Mouse (Mus musculus): ENCODE data around the gene Kif5a.

Gene Kif5a

GRCm38 (mm10) chr10:127266112-127267091 lies 3.3 kb upstream of the Kif5a start, which contains the start of gene Dctn2:
Gene Dctn2, plus strand, starts transcription at chr10:127266368.
- DNase-seq (ENCODE audit: low spot score), result peak; percentile 68

- no peak for DNase-seq (ENCODE audit: low spot score)
Measured at GRCm38 (mm10) chr10:127265727-127266111, 2.6 kb upstream of the Kif5a start.

GRCm38 (mm10) chr10:127264971-127265370 lies 1.8 kb upstream of the Kif5a start:
- DNase-seq (ENCODE audit: low spot score), result no peak

- DNase-seq (ENCODE audit: low spot score), result no peak
Measured at GRCm38 (mm10) chr10:127264336-127264735, 1.2 kb upstream of the Kif5a start.

GRCm38 (mm10) chr10:127263631-127264030 lies 483 bp upstream of the Kif5a start:
- no peak for DNase-seq (ENCODE audit: low spot score)

GRCm38 (mm10) chr10:127261706-127262547 lies 1.2 kb downstream of the Kif5a start:
- DNase-seq (ENCODE audit: low spot score), result no peak

GRCm38 (mm10) chr10:127258489-127258888 lies 4.7 kb downstream of the Kif5a start:
- DNase-seq (ENCODE audit: low spot score), result no peak

- DNase-seq (ENCODE audit: low spot score), result no peak
Measured at GRCm38 (mm10) chr10:127257790-127258189, 5.4 kb downstream of the Kif5a start.

- no peak for DNase-seq (ENCODE audit: low spot score)
Measured at GRCm38 (mm10) chr10:127255625-127256345, 7.4 kb downstream of the Kif5a start.

- DNase-seq (ENCODE audit: low spot score), result no peak
Measured at GRCm38 (mm10) chr10:127250810-127251209, 12.3 kb downstream of the Kif5a start.

GRCm38 (mm10) chr10:127238241-127238824 lies 24.8 kb downstream of the Kif5a start:
- DNase-seq (ENCODE audit: low spot score), result no peak

GRCm38 (mm10) chr10:127236541-127236940 lies 26.6 kb downstream of the Kif5a start:
- DNase-seq (ENCODE audit: low spot score), result no peak

GRCm38 (mm10) chr10:127233141-127233540 lies 30.0 kb downstream of the Kif5a start:
- DNase-seq (ENCODE audit: low spot score), result no peak

GRCm38 (mm10) chr10:127231741-127232140 lies 31.4 kb downstream of the Kif5a start:
- no peak for DNase-seq (ENCODE audit: low spot score)

GRCm38 (mm10) chr10:127230693-127231092 lies 32.5 kb downstream of the Kif5a start:
- no peak for DNase-seq (ENCODE audit: low spot score)

- DNase-seq (ENCODE audit: low spot score), result no peak
Measured at GRCm38 (mm10) chr10:127228897-127229296, 34.3 kb downstream of the Kif5a start.

- DNase-seq (ENCODE audit: low spot score), result no peak
Measured at GRCm38 (mm10) chr10:127227163-127227562, 36.0 kb downstream of the Kif5a start.

- DNase-seq (ENCODE audit: low spot score), result no peak
Measured at GRCm38 (mm10) chr10:127226318-127226895, 36.7 kb downstream of the Kif5a start.

GRCm38 (mm10) chr10:127225732-127226131 lies 37.4 kb downstream of the Kif5a start:
- no peak for DNase-seq (ENCODE audit: low spot score)

GRCm38 (mm10) chr10:127225213-127225612 lies 37.9 kb downstream of the Kif5a start:
- DNase-seq (ENCODE audit: low spot score), result no peak

GRCm38 (mm10) chr10:127218339-127218738 lies 44.8 kb downstream of the Kif5a start:
- DNase-seq (ENCODE audit: low spot score), result no peak
